Mouse (Mus musculus): Measurements from ENCODE around the gene Olfr729. TPM values are rescaled to one million over a fixed set of nuclear protein-coding genes. Genes with fewer than 3 reads are reported as not detected.

Olfr729 gene
- total RNA-seq (2021): not detected

DNA sequence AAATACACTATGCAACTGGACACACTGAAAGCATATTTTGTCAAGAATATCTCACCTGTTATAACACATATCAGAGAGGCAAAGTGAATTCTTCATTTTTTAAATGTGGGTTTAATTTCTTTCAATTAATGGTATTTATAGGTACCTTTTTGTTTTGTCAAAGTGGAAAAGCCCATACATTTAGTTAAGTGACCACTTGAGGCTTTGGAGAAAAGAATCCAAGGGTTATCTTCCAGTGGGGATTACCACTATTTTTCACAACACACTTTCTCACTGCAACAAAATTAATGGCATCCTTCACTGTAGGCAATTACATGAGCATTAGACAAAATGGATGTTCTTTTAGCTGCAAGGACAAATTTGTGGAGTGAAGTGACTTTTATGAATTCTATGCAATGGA is at the start of gene Olfr729:
TSS of gene Olfr729 (minus strand) at position 101 of the 400 bp plus-strand sequence.
- intact Hi-C loops (cut with DNase I): loop anchor here (10.0 kb wide), 1 partner anchor 58 kb away; the partner anchor contains the start of gene Olfr726
- DNase-seq: no peak

DNA sequence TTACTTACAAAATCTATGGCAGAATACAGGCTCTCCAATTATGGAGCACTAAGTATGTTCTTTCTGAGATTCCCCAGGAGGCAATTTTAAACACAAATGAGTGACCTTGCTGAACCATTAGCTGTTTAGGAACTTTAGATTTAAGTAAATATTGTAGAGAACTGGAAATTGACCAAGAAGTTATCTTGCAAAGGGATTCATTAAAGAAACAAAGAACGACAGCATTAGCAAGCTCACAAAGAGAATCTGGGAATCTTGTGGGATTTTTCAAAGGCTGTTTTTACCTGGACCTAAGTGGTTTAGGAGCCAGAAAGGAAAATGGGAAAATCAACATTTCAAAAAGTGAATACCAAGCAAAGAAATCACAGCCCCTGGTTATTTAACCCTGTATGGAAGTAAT is 35.4 kb upstream of the Olfr729 start, which contains the start of gene Olfr730:
TSS of gene Olfr730 (minus strand) at position 101 of the 400 bp plus-strand sequence.
- no peak for DNase-seq
- intact Hi-C loops (cut with DNase I): no loop called here

DNA sequence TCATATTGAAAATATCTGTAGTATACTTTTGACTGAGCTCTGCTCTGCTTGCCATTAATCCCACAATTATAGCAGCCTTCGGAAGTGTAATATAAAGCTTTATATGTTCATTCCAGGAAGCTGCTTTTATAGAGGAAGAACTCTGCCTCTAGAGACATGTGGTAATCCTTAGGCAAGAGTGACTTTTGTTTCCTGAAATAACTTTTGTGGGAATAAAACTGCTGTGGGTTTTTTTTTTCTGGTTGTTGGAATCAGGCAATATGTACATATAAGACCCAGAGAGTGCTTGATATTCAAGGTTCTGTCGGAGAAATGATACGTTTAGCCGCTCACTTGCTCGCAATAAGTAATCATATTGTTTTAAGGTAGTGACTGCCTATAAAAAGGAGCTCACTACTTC is 10.1 kb downstream of the Olfr729 start, which contains the start of gene Olfr728:
TSS of gene Olfr728 (minus strand) at position 101 of the 400 bp plus-strand sequence.
- no peak for DNase-seq
- intact Hi-C loops (cut with DNase I): no loop called here

DNA sequence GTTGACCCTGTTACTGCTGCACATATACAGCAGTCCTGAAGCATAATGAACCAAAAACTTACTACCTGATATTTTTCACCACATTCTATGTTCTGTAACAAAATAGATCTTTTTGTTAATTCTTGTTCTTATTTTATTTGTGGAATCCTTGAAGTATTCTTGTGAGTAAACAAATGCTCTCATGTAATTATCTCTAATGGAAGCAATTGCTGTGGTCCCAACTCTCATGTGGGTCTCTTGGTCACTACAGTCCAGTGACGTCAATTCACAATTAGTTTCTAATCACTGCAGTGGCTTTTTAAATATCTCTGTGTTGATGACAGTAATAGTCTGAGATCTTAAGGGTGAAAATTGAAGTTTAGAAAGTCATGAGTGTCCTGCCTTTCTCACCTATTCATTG is 29.8 kb downstream of the Olfr729 start, which contains the start of gene Olfr727:
TSS of gene Olfr727 (plus strand) at position 301 of the 400 bp plus-strand sequence.
- intact Hi-C loops (cut with DNase I): no loop called here
- no peak for DNase-seq

Other genes starting within 250 kb of the Olfr729 start
- not detected for gene Olfr723, start 221.1 kb downstream of the Olfr729 start, total RNA-seq (2021)
- gene Olfr724, start 189.6 kb downstream of the Olfr729 start, total RNA-seq (2021): not detected
- gene Olfr725, start 112.5 kb downstream of the Olfr729 start, total RNA-seq (2021): not detected
- gene Olfr726, start 62.0 kb downstream of the Olfr729 start, total RNA-seq (2021): not detected
- not detected for gene Olfr727, start 29.7 kb downstream of the Olfr729 start, total RNA-seq (2021)
- not detected for gene Olfr728, start 10.2 kb downstream of the Olfr729 start, total RNA-seq (2021)
- gene Olfr730, start 35.3 kb upstream of the Olfr729 start, total RNA-seq (2021): not detected
- not detected for gene Olfr731, start 89.0 kb upstream of the Olfr729 start, total RNA-seq (2021)
- not detected for gene Olfr732, start 131.3 kb upstream of the Olfr729 start, total RNA-seq (2021)
- gene Olfr733, start 148.6 kb upstream of the Olfr729 start, total RNA-seq (2021): not detected
- gene Olfr734, start 173.9 kb upstream of the Olfr729 start, total RNA-seq (2021): not detected
- gene Olfr735, start 196.0 kb upstream of the Olfr729 start, total RNA-seq (2021): not detected
- gene Tlr11, start 205.0 kb upstream of the Olfr729 start, total RNA-seq (2021): under 1 TPM in 1 of 2 experiments, not detected in 1; 0.12 TPM
- gene Olfr736, start 228.3 kb upstream of the Olfr729 start, total RNA-seq (2021): not detected